Mouse (Mus musculus) skeletal muscle tissue, adult 2 months (tissue): ENCODE measurements around the gene Clec4g.

Experiments used
- DNase-seq: peaks from one replicate; pipeline ENCODE4 v3.0.0-alpha.2; 2012; ENCODE audit warnings: low read depth, low spot score

The Clec4g gene

DNA sequence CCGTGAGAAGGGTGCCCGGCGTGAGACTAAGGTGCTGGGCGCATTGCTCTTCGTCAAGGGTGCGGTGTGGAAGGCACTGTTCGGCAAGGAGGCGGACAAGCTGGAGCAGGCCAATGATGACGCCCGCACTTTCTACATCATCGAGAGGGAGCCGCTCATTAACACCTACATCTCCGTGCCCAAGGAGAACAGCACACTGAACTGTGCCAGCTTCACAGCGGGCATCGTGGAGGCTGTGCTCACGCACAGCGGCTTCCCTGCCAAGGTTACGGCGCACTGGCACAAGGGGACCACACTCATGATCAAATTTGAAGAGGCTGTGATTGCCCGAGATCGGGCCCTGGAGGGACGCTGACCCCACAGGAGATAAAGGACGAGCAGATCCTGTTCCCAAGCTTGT is 41.2 kb downstream of the Clec4g start:
- DNase-seq: no peak

DNA sequence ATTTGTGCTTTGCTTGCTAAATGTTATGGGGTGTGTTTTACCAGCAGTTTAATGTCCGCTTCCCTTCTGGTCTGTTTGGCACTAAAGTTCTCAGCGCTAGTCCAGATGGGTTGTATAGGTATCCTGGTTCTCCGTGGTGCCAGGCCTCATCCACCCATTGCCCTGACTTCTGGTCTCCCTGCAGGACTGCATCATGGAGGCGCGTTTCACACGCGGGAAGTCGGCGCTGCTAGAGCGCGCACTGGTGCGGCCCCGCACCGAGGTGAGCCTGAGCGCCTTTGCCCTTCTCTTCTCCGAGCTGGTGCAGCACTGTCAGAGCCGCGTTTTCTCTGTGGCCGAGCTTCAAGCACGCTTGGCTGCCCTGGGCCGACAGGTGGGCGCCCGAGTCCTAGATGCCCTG is 41.6 kb downstream of the Clec4g start:
- DNase-seq: no peak

DNA sequence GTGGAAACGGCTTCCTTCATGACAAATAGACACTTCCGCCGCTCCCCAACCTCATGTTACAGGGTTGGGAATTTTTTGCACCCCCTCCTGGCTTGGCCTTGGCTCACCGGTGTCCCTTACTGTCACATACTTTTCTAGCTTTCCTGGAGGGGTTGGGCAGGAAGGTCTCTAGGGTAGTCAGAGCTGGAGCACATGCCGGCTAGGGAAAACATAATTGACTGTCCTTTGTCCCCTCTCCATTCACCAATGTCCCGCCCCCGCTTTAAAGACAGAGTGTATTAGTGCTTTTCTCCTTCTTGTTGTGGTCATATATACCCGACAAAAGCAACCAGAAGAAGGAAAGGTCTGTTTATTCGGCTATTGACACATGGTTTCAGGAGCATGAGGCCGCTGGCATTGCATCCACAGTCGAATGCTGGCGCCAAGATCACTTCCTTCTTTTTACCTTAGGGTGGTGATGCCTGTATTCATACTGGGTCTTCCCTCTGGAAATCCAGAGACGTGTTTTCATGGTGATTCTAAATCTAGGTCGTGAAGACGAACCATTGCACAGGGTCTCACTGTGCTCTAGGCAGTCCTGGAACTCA is 43.4 kb downstream of the Clec4g start:
- DNase-seq: no peak

DNA sequence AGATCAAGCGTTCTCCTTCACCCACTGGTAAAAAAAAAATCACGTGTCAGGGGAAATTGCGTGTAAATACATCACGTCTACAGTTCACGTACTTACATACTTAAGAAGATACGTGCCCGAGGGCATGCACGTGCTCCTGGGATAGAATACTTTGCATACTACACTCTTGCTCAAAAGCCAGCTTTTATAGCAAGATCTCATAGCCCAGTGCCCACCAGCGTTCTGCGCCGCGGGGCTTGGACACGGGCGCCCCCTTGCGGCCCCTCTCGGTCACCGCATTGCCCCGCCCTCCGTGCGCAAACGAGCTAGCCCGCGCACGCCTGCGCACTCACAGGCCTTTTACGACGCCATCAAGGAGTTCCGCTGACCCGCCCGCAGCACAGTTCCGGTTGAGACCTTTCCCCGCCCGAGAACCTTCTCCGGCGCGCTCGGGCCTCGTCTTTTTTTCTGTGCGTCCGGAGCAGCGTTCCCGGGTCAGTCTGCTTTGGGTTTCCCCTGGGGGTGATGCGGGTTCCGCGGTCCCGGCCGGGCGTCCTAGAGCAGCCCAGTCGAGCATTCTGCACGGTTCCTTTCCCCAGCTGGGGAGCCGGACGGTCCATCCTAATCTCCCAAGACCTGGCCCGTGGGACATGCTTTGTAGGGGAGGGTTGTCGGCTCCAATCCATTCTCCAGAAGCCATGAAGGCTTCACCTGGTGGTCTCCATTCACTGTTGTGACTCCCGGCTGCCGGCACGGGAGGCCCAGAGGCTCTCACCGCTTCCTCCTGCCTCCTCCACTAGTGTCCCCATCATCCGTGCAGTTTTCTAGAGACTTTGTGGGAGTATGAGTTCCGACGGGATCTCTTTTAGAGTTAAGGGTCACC is 44.1 kb downstream of the Clec4g start, which contains the start of gene Trappc5:
Trappc5 (plus strand) TSS at position 169 of the 862 bp plus-strand sequence.
- peak; percentile 91 for DNase-seq

DNA sequence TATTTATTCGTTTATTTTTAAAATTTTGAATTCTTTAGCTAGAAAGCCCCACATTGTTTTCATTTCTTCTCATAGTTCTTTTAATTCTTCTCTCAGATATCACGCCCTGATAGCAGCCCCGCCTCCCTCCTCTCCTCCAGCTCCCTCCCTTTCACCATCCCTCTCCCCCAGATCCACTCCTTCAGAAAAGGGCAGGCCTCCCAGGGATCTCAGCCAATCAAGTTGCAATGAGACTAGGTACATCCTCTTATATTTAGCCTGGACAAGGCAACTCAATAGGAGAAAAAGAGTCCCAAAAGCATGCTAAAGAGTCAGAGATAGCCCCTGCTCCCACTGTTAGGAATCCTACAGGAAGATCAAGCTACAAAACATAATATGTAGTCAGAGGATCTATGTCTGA is 45.8 kb downstream of the Clec4g start:
- DNase-seq: no peak

DNA sequence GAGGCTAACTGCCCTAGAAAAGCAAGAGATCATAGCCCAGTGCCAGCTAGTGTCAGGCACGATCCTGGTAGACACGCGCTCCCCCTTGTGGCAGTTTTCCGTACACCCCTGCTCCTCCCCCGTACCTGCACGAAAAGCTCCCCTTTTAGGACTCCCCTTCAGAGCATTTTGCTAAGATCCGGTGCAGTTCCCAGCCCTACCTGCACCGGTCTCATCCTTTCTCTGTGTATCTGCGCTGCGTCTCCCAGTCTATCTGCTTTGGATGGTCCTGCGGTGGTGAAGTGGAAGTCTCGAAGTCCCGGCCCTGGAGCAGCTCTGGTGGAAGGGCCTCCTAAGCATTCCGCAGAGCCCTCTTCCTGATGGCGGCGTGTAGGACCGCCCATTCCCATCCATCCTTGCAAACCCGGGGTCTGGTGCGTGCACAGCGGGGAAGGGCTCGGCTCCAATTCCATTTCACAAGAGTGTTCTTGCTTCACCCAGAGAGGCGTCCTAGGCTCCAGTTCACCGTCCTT is 48.4 kb downstream of the Clec4g start, which contains the start of gene Fcor:
Fcor (minus strand) TSS at position 383 of the 512 bp plus-strand sequence.
- peak; percentile 45 for DNase-seq

DNA sequence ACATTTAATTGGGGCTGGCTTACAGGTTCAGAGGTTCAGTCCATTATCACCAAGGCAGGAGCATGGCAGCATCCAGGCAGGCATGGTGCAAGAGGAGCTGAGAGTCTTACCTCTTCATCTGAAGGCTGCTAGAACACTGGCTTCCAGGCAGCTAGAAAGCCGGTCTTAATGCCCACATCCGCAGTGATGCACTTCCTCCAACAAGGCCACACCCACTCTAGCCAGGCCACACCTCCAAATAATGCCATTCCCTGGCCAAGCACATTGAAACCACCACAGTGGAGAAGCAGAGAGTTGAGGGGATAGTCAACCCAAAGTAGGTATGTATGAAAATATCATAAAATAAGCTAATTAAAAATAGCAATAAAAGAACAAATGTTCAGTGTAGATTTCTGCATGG is 50.1 kb downstream of the Clec4g start:
- no peak for DNase-seq

DNA sequence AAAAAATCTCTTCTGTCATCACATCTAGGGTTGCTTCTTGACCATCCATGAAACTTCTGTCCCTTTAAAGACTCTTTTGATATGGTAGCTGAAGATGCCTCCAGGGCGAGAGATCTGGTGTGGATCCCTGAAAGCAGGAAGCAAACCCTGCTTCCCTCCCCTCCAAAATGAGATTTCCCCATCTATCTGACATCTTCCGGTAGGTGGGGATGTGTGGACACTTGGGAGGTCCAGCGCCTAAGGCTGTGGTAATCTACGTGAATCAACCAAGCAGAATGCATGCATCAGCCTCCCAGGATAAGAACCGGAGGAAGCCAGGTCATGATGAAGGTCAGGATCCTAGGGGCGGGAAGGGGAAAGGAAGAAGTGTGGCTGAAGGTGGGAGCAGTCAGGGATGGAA is 54.9 kb downstream of the Clec4g start, which contains the start of gene Mcemp1:
Mcemp1 (plus strand) TSS at position 248 of the 400 bp plus-strand sequence.
- no peak for DNase-seq

DNA sequence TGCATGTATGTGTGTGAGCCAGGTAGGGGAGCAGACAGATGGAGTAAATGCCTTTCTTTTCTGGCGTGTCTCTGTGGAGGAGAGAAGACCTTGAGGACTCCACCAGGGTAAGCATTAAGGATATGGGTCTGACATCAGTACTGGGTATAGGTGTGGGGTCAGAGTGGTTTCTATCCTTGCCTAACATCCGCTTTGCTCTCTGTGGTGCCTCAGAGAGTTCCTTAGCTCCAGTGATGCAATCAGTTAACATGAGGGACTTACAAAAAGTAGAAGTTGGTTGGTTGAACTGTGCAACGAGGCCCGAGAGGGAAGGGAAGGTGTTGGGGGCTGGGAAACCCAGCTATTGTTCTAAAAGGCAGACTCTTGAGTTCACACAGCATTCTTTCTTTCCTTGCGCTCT is 56.0 kb downstream of the Clec4g start:
- no peak for DNase-seq

DNA sequence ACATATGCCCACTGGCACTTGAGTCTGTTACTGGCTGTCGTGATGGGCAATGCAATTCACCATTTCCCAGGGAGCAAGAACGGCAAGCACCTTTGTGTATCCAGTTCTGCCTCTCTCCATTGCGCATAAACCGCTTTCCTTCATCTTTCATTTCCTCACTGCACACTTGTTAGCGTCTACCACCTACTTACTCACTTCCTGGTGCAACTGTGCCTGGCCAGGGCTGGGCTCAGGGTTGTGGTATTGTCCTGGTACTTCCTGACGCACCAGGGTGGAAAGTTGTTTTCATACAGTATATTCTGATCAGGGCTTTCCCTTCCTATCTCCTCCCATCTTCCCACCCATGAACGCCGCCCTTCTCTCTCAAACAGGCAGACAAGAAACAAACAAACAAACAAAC is 59.6 kb downstream of the Clec4g start:
- DNase-seq: no peak
